Mouse (Mus musculus) erythroblast, embryonic 14.5 days (primary cell): ENCODE data around the gene Klf12.

Source experiments
- GATA1 ChIP-seq: IDR thresholded peaks from 2 replicates; pipeline ENCODE4 v1.6.1; 2012; ENCODE audit warnings: low read length, inconsistent platforms, mixed read lengths
- TAL1 ChIP-seq: IDR thresholded peaks from 3 replicates; pipeline ENCODE4 v1.6.1; 2012; ENCODE audit warnings: low read length, inconsistent platforms, mixed read lengths

DNA sequence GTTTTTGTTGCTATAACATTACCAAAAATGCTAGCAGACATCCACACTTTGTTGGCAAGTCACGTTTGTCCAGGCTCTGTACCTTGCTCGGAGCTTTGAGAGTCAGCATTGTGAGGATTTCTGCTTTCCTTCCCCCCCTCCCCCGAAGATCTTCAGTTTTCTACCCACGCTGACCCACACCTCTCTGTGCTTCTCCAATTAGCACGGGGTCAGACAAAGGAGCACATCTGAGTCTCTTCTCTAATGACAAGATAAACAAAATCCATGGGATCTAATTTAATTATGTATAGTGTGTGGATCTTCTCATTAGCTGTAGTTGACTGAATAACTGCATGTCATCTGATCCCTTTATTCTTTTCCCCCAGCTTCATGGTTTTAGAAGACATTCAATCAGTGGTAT, 215.8 kb downstream of the Klf12 start:
- no peak for TF ChIP-seq GATA1
- no peak for TF ChIP-seq TAL1
